Mouse (Mus musculus) ES-E14 (cell line): Measurements from ENCODE around the gene Cs.

ENCODE experiments used
- CHD2 ChIP-seq: IDR thresholded peaks from 2 replicates; pipeline ENCODE4 v1.6.1; 2014; ENCODE audit warnings: mild to moderate bottlenecking, low read depth, low read length, inconsistent platforms
- HCFC1 ChIP-seq: IDR thresholded peaks from 2 replicates; pipeline ENCODE4 v1.6.1; 2012; ENCODE audit warnings: low read length, inconsistent platforms, borderline replicate concordance; ENCODE audit not compliant: insufficient read depth
- MAFK ChIP-seq: IDR thresholded peaks from 2 replicates; pipeline ENCODE4 v1.6.1; 2014; ENCODE audit warnings: mild to moderate bottlenecking, low read depth, low read length, inconsistent platforms; ENCODE audit not compliant: insufficient read depth
- ZNF384 ChIP-seq: IDR thresholded peaks from 2 replicates; pipeline ENCODE4 v1.6.1; 2012; ENCODE audit warnings: low read depth, low read length, inconsistent platforms

DNA sequence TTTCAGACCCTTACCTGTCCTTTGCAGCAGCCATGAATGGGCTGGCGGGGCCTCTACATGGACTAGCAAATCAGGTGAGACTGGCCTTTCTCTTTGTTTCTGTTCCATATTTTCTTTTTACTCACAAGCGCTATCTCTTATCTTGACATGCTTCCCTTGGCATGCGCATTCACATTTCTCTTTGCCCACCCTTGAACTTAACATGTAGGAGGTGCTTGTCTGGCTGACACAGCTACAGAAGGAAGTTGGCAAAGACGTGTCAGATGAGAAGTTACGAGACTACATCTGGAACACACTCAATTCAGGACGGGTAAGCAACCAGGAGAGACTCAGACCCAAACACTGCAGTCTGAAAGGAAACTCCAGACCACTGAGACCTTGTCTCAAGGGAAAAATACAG is 21.7 kb downstream of the Cs start:
- TF ChIP-seq CHD2 (no peak), MAFK (no peak), HCFC1 (no peak), ZNF384 (no peak)
